Mouse (Mus musculus) megakaryocyte-erythroid progenitor cell, adult 5-6 weeks (primary cell): ENCODE data around the gene Wdr5. TPM values are rescaled to one million over a fixed set of nuclear protein-coding genes. Genes with fewer than 3 reads are reported as not detected.

ENCODE experiments used
- ATAC-seq: replicated peaks from 2 replicates; pipeline ENCODE4 v1.8.0; 2016; ENCODE audit warnings: mild to moderate bottlenecking, inconsistent platforms; ENCODE audit not compliant: severe bottlenecking, poor library complexity, low FRiP score, low TSS enrichment
- total RNA-seq, 2 experiments: library from RNA; stranded (forward) in 1 of 2; stranded (reverse) in 1 of 2; fragments of 200-1000, 215-1000 nt in 1 of 2; fragments of >200 nt in 1 of 2; fragmentation: Nextera tagmentation in 1 of 2; gene quantifications; 2 replicates each; pipeline ENCODE4 v1.2.3; 2014 to 2017

Gene Wdr5
- total RNA-seq, 2 experiments from 2014 or later, result 89.0 to 91.8 TPM

- no peak for ATAC-seq
Measured at GRCm38 (mm10) chr2:27583019-27583418, 68.1 kb downstream of the Wdr5 start.

GRCm38 (mm10) chr2:27584546-27584945 is 69.6 kb downstream of the Wdr5 start:
- no peak for ATAC-seq

Other genes with a start within 250 kb of the Wdr5 start
- gene Vav2, start 88.1 kb upstream of the Wdr5 start, total RNA-seq (2014; fragmentation: Nextera tagmentation), result 9.0 and 15.9 TPM in 2 replicates
- 5.0 and 7.5 TPM in 2 replicates for gene Vav2, start 88.1 kb upstream of the Wdr5 start, total RNA-seq (2017)
- not detected in 2 replicates for gene Brd3os, start 72.8 kb upstream of the Wdr5 start, total RNA-seq (2014; fragmentation: Nextera tagmentation)
- 0.52 TPM in 1 of 2 replicates, not detected in the other for gene Brd3os, start 72.8 kb upstream of the Wdr5 start, total RNA-seq (2017)
- 57.9 and 68.7 TPM in 2 replicates for gene Brd3, start 7.5 kb upstream of the Wdr5 start, total RNA-seq (2014; fragmentation: Nextera tagmentation)
- gene Brd3, start 7.5 kb upstream of the Wdr5 start, total RNA-seq (2017), result 23.5 and 40.9 TPM in 2 replicates
- 4.6 and 7.0 TPM in 2 replicates for gene Rxra, start 161.3 kb downstream of the Wdr5 start, total RNA-seq (2014; fragmentation: Nextera tagmentation)
- gene Rxra, start 161.3 kb downstream of the Wdr5 start, total RNA-seq (2017), result 2.8 and 8.0 TPM in 2 replicates